Mouse (Mus musculus) forebrain, embryonic 14.5 days (tissue): ENCODE results near the gene Mtfr2. TPM values are rescaled to one million over a fixed set of nuclear protein-coding genes. Genes with fewer than 3 reads are reported as not detected.

ENCODE experiments used
- ATAC-seq: fragments of 200-750 bp; cut with Nextera tagmentation; 2 replicates; pipeline ENCODE4 v1.8.0; 2017; ENCODE audit warnings: mild to moderate bottlenecking, moderate library complexity
- DNase-seq: peaks from one replicate; pipeline ENCODE4 v3.0.0-alpha.2; 2015; ENCODE audit warnings: low spot score
- H3K27ac ChIP-seq: fragments of 300-500 bp; sonication (generic); 2 replicates; pipeline ENCODE4 v1.5.1; 2014; ENCODE audit warnings: low read depth, mild to moderate bottlenecking, control low read depth, low read length, moderate library complexity
- H3K27me3 ChIP-seq: fragments of 300-500 bp; sonication (generic); replicated peaks from 2 replicates; pipeline ENCODE4 v1.6.1; 2014; ENCODE audit warnings: low read length, control low read depth, mixed read lengths; ENCODE audit not compliant: control insufficient read depth, insufficient read depth
- H3K36me3 ChIP-seq: fragments of 300-500 bp; sonication (generic); 2 replicates; pipeline ENCODE4 v1.6.1; 2014; ENCODE audit warnings: low read length, control low read depth; ENCODE audit not compliant: control insufficient read depth, insufficient read depth
- H3K4me1 ChIP-seq: fragments of 300-500 bp; sonication (generic); 2 replicates; pipeline ENCODE4 v1.6.1; 2014; ENCODE audit warnings: antibody characterized with exemption, low read length, control low read depth; ENCODE audit not compliant: control insufficient read depth, insufficient read depth
- H3K4me2 ChIP-seq: fragments of 300-500 bp; sonication (generic); 2 replicates; pipeline ENCODE4 v1.6.1; 2014; ENCODE audit warnings: mild to moderate bottlenecking, control low read depth, low read length
- H3K4me3 ChIP-seq: fragments of 300-500 bp; sonication (generic); 2 replicates; pipeline ENCODE4 v1.5.1; 2014; ENCODE audit warnings: low read depth, low read length, control low read depth
- H3K9ac ChIP-seq: fragments of 300-500 bp; sonication (generic); 2 replicates; pipeline ENCODE4 v1.6.1; 2014; ENCODE audit warnings: mild to moderate bottlenecking, low read length, control low read depth, moderate library complexity
- H3K9me3 ChIP-seq: fragments of 300-500 bp; sonication (generic); replicated peaks from 2 replicates; pipeline ENCODE4 v1.6.1; 2016; ENCODE audit warnings: low read length, control low read depth, mixed read lengths; ENCODE audit not compliant: control insufficient read depth
- WGBS: fragments of 180-500 bp; shearing (Covaris S2); extraction: QIAGEN DNeasy Blood & Tissue Kit; methylation state at CpG from one replicate; pipeline ENCODE4 v1.1.7; 2014; 5-methylcytosine and 5-hydroxymethylcytosine counted together
- polyA plus RNA-seq: library from polyadenylated mRNA; unstranded; fragments of >200 nt; fragmentation: Nextera tagmentation; extraction: Ambion mirVana; gene quantifications from 2 replicates; pipeline ENCODE4 v1.2.1, GENCODE M21; 2014

Gene Mtfr2
- polyA plus RNA-seq, 1 experiment from 2014 or later = 0.80 TPM

GRCm38 (mm10) chr10:20313941-20314340, 33.6 kb upstream of the Mtfr2 start:
- Histone ChIP-seq H3K4me2 (peak overlapping the region; percentile 53), H3K4me1 (peaks cover 14% of the 10 kb centered on the region), H3K9ac (no peak overlapping the region), H3K9me3 (no peaks in the 10 kb centered on the region), H3K4me3 (peak overlapping the region; percentile 81; the same call in 1 of the 2 replicates), H3K36me3 (peaks cover 11% of the 10 kb centered on the region), H3K27ac (no peak overlapping the region), H3K27me3 (no peaks in the 10 kb centered on the region)
- ATAC-seq = no peak
- no peak for DNase-seq
- 92% methylated on average over 4 of the region's 4 CpGs for WGBS

GRCm38 (mm10) chr10:20314797-20315196, 32.8 kb upstream of the Mtfr2 start:
- H3K9me3 ChIP-seq = no peaks in the 10 kb centered on the region
- no peak overlapping the region for H3K4me2 ChIP-seq
- WGBS = 40% methylated on average over 2 of the region's 2 CpGs
- no peak for ATAC-seq
- no peaks in the 10 kb centered on the region for H3K27me3 ChIP-seq
- peaks cover 17% of the 10 kb centered on the region for H3K36me3 ChIP-seq
- no peak overlapping the region for H3K4me3 ChIP-seq
- H3K4me1 ChIP-seq = peaks cover 14% of the 10 kb centered on the region
- no peak overlapping the region for H3K27ac ChIP-seq
- DNase-seq = peak; percentile 10
- no peak overlapping the region for H3K9ac ChIP-seq

- 85% methylated on average over 5 of the region's 5 CpGs for WGBS
- Histone ChIP-seq H3K4me3 (no peak overlapping the region), H3K9me3 (no peaks in the 10 kb centered on the region), H3K27me3 (no peaks in the 10 kb centered on the region), H3K9ac (no peak overlapping the region), H3K36me3 (peaks cover 26% of the 10 kb centered on the region), H3K27ac (no peak overlapping the region), H3K4me1 (peaks cover 4% of the 10 kb centered on the region), H3K4me2 (no peak overlapping the region)
- ATAC-seq (no peak), DNase-seq (no peak)
Observed at GRCm38 (mm10) chr10:20317466-20317865, 30.1 kb upstream of the Mtfr2 start.

GRCm38 (mm10) chr10:20326226-20326625, 21.3 kb upstream of the Mtfr2 start:
- no peaks in the 10 kb centered on the region for H3K27me3 ChIP-seq
- no peak overlapping the region for H3K9ac ChIP-seq
- no peak overlapping the region for H3K4me2 ChIP-seq
- H3K4me3 ChIP-seq = no peak overlapping the region
- H3K36me3 ChIP-seq = peaks cover 81% of the 10 kb centered on the region
- no peaks in the 10 kb centered on the region for H3K9me3 ChIP-seq
- H3K27ac ChIP-seq = no peak overlapping the region
- no peak for DNase-seq
- H3K4me1 ChIP-seq = no peaks in the 10 kb centered on the region
- no peak for ATAC-seq

GRCm38 (mm10) chr10:20331262-20331661, 16.3 kb upstream of the Mtfr2 start:
- no peak for ATAC-seq
- H3K36me3 ChIP-seq = peaks cover 77% of the 10 kb centered on the region

GRCm38 (mm10) chr10:20337872-20338271, 9.7 kb upstream of the Mtfr2 start:
- peaks cover 68% of the 10 kb centered on the region for H3K36me3 ChIP-seq
- DNase-seq = no peak
- no peak overlapping the region for H3K9ac ChIP-seq
- H3K27ac ChIP-seq = no peak overlapping the region
- no peaks in the 10 kb centered on the region for H3K27me3 ChIP-seq
- no peaks in the 10 kb centered on the region for H3K9me3 ChIP-seq
- no peak for ATAC-seq
- no peaks in the 10 kb centered on the region for H3K4me1 ChIP-seq
- no peak overlapping the region for H3K4me2 ChIP-seq
- 90% methylated on average over 7 of the region's 7 CpGs for WGBS
- H3K4me3 ChIP-seq = no peak overlapping the region

More at GRCm38 (mm10) chr10:20331262-20331661, 16.3 kb upstream of the Mtfr2 start:
- Histone ChIP-seq H3K4me2 (no peak overlapping the region), H3K27me3 (no peaks in the 10 kb centered on the region), H3K4me1 (no peaks in the 10 kb centered on the region), H3K9ac (no peak overlapping the region), H3K9me3 (no peaks in the 10 kb centered on the region), H3K4me3 (no peak overlapping the region), H3K27ac (no peak overlapping the region)
- 89% methylated on average over 2 of the region's 2 CpGs for WGBS
- no peak for DNase-seq

GRCm38 (mm10) chr10:20345736-20346135, 1.8 kb upstream of the Mtfr2 start:
- peaks cover 41% of the 10 kb centered on the region for H3K36me3 ChIP-seq
- H3K27ac ChIP-seq = no peak overlapping the region
- H3K4me1 ChIP-seq = peaks cover 5% of the 10 kb centered on the region; the same call in 1 of the 2 replicates
- 82% methylated on average over 1 of the region's 1 CpGs for WGBS
- no peak overlapping the region for H3K4me2 ChIP-seq
- no peaks in the 10 kb centered on the region for H3K27me3 ChIP-seq
- H3K9ac ChIP-seq = no peak overlapping the region
- ATAC-seq (no peak), DNase-seq (no peak)
- H3K4me3 ChIP-seq = no peak overlapping the region
- no peaks in the 10 kb centered on the region for H3K9me3 ChIP-seq

- Histone ChIP-seq H3K27ac (no peak overlapping the region), H3K9me3 (no peaks in the 10 kb centered on the region), H3K4me2 (no peak overlapping the region), H3K9ac (no peak overlapping the region), H3K4me3 (no peak overlapping the region), H3K36me3 (peaks cover 19% of the 10 kb centered on the region), H3K27me3 (no peaks in the 10 kb centered on the region), H3K4me1 (peaks cover 5% of the 10 kb centered on the region; the same call in 1 of the 2 replicates)
- DNase-seq = no peak
- WGBS = 94% methylated on average over 2 of the region's 2 CpGs
- ATAC-seq = no peak
Observed at GRCm38 (mm10) chr10:20348894-20349293, 1.3 kb downstream of the Mtfr2 start.

GRCm38 (mm10) chr10:20361542-20362449, 14.2 kb downstream of the Mtfr2 start:
- no peaks in the 10 kb centered on the region for H3K9me3 ChIP-seq
- no peak overlapping the region for H3K27ac ChIP-seq
- no peak overlapping the region for H3K4me2 ChIP-seq
- ATAC-seq (peak; percentile 82), DNase-seq (peak; percentile 82)
- no peak overlapping the region for H3K4me3 ChIP-seq
- H3K36me3 ChIP-seq = 0 out of 2 replicates have a peak, but pooled peaks cover 2% of the 10 kb centered on the region
- H3K4me1 ChIP-seq = no peaks in the 10 kb centered on the region
- no peaks in the 10 kb centered on the region for H3K27me3 ChIP-seq
- H3K9ac ChIP-seq = no peak overlapping the region
- WGBS = 63% methylated on average over 10 of the region's 10 CpGs
